Mouse (Mus musculus) T-helper 1 cell (primary cell): ENCODE measurements at regions not wholly inside any gene's neighbourhood (a gene's known extent, or its start where the extent isn't known, plus 50 kb on each side); places are given as distances from the start of the nearest gene placed in this dataset.

Source experiments
- in situ Hi-C: fragments of 300-600 bp; cut with MboI, MseI; formaldehyde crosslinking; loops from one replicate; pipeline ENCODE4 v1.15.1; 2025; ENCODE audit warnings: high pct_unique_total_duplicates

DNA sequence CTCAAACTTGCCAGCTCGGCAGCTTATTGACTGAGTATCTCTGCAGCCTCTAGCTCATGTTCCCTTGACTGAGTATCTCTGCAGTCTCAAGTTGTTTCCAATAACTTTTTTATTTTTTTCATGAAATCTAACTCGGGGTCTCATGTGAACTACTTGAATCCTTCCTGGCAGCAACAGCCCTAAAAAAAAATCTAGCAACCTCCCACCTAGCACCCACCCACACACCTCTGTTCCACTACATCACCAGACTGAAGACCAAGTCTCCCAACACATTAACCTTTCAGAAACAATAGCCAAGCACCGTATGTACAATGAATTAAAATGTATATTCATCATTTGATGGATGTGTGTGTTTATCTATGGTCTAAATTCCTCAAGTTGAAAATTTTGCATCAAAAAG is 387.7 kb upstream of the Gm10131 start:
- in situ Hi-C loops, result no loop called here

DNA sequence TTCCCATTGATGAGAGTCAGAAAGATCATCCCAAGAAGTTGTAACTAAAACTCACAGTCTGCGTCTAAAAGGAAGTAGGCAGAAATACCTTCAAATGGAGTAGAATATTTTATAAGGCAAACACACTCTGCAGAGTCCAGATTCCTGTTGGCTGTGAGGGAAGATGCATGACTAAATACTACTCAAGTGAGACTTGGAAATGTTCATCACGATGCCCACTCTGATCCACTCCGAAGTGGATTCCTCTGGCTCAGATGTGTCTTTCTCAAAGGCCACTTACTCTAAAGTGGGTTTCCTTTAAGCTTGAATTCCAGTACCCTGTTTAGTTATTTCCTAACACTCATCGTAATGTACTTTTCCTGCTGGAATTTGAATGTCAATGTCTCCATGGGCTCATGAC is 385.2 kb upstream of the Gm10131 start:
- in situ Hi-C loops, result no loop called here

DNA sequence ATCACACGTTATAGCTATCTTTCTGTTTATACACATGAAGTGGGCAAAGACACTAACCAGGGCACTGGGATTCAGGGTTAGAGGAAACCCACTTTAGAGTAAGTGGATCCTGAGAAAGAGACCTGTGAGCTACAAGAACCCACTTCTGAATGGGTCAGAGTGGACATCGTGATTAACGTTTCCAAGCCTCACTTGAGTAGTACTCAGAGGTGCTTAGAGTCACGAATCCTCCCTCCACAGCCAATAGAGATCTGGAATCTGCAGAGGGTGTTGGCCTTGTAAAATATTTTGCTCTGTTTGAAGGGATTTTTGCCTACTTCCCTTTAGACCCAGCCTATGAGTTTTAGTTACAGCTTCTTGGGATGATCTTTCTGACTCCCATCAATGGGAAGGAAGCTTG is 384.4 kb upstream of the Gm10131 start:
- in situ Hi-C loops, result no loop called here

DNA sequence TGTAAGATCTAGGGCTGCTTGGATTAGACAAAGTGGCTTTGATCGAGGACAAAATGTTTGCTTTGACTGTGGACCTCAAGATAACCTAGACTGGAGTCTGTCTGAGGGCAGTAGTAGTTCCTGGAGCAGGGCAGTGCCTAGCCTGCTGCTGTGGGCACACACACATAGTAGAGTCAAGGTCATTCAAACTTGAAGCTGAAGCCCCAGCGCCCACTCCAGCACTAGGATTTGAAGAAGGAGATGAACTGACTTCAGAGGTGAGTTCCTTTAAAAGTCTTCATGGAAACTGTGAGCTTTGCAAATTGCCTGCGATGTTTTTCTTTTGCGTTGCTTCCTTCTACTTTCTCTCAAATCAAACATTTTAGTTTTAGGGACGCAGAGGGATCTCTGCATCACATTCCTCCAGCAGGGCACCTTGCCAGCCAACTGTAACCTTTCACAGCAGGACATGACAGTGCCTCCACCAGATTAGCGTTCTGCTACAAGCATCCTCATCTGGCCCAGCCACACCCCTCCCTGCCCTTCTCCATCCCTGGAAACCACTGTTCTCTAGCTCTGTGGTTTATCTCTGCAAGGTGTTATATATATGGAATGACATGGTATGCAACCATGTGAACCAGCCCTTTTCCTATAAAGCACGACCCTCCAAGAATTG is 377.3 kb upstream of the Gm10131 start:
- in situ Hi-C loops, result no loop called here

DNA sequence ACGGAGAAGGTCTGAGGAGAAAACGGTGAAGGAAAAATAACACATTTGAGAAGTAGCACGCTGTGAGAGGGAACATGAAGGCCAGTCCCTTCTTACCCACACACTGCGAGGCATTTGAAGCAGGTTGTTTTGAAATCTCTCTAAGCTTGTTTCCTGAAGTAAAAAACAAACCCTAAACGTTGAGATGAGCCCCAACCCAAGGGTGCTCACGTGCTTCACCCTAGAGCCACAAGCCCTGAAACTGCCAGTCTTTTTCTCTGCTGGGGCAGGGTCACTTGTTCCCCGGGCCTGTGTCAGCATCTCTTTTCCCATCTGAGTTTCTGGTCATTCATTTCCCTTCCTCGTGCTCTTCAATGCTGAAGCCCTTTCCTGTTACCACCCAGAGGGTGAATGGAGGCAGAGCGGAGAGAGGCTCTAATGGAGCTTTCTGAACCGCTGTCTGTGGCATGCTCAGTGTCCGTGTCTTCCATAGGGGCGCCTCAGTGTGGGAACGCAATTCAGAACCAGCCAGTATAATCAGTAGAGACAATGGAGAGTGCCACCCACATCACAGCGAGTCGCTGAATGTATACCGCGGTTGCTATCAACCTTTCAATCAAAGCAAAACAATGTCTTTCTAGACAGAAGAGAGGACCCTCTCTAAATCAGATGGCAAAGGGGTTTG is 375.0 kb upstream of the Gm10131 start:
- in situ Hi-C loops, result no loop called here

DNA sequence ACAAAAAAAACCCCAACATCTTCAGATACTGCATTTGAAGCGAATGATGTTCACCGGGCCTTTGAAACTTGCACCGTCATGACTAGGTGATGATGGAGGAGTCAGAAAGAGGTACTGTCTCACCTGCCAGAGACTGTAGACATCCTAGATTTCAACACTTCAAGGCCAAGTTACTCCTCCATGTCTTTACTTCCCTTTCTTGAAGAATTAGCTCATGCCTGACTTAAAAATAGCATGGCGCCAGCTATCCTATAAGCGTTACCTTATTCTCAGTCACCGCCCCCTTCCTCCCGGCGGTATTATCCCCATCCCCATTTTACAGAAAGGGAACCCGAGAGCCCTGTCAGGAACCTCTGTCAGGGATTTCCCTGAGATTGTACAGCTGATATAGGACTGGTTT is 374.4 kb upstream of the Gm10131 start:
- in situ Hi-C loops, result no loop called here

DNA sequence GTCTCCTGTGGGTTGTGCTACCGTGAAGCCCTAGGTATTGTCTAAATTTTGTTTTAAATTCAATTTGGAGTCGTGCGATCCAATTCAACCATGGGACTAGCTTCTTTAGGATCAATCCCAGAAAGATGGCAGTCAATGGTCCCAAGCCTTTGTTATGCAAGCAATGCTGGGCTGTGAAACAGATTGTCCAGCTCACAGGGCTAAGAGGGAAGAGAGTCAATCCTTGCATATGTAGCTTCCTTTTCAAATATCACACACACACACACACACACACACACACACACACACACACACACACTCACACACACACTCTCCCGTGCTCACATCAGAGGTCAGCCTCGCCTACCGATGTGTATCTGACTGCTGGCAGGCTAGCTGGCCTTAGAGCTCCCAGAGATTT is 373.8 kb upstream of the Gm10131 start:
- in situ Hi-C loops, result no loop called here

DNA sequence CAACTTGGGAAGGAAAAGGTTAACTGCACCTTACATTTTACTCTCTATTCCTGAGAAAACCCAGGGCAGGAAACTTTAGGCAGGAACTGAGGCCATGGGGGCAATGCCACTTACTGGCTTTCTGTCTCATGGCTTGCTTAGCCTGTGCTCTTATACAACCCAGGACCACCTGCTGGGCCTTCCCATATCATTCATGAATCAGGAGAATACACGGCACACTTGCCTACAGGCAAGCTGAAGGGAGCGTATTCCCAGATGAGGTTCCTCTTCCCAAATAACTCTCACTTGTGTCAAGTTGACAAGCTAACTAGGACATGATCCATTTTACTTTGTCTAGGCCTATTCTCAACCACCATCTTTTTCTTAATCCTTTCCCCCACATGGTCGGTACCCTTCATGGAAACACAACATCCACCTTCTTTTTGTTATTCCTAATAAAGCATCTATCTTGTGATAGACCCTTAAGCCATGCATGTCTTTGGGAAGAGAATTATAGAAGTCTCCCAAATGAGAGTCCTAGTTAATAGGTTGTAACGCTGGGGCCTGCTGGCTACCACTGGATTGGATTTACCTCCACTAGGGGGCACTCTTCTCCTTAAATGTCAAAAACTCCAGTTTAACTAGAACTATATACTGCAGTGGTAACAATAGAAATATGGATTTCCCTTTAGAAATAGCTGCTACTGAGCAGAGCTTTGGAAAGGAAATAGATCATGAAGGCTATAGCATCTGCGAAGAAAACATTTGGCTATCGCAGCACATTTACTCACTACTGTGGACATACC is 373.2 kb upstream of the Gm10131 start:
- in situ Hi-C loops, result loop anchor here (5.0 kb wide), 1 partner anchor 333 kb away; no protein-coding TSS in a partner anchor

DNA sequence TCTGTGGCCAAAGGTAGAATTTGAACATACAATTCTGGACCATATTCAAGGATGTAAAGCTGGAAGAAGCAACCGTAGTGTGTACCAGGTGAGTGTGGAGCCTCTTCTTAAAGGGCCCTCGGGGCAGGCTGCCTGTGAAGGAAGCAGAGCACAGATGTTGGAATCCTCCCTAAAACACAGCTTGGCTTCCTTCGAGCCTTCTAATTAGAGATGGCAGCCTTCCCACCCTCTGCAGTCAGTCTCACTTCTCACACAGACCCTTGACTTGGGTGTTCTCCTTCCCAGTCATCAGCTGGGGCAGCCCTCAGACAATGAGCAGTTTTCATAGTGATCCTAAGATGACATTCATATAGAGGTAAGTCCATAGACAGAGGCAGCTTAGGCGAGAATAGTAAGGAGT is 371.7 kb upstream of the Gm10131 start:
- in situ Hi-C loops, result loop anchor here (5.0 kb wide), 1 partner anchor 334 kb away; no protein-coding TSS in a partner anchor

DNA sequence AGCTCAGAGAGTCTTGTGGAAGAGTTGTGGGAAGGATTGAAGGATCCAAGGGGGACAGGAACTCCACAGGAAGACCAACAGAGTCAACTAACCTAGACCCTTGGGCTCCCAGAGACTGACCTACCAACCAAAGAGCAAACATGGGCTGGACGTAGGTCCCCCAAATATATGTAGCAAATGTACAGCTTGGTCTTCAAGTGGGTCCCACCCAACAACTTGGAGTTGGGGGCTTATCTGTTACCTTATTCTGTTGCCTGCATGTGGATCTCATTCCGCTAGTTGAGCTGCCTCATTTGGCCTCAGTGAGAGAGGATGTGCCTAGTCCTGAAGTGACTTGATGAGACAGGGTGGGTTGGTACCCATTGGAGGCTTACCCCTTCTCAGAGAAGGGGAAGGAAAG is 371.1 kb upstream of the Gm10131 start:
- in situ Hi-C loops, result loop anchor here (5.0 kb wide), 1 partner anchor 335 kb away; no protein-coding TSS in a partner anchor

DNA sequence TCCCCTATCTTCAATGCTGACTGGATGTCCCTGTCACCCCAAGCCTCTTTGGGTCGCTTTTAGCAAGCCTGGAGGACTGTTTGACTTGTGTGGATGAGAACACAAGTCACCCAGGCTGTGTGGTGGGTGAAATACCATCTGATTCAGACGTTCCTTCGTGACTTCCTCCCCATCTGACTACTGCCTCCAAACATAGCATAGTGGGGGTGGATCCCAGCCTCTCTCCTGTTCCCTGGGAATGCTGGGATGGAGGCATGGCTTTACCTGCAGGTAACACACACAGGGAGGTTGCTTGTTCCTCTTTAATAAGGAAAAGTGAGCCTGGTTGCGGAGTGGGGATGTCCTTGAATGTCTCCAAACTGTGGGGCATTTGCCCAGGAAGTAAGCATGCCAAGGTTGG is 369.0 kb upstream of the Gm10131 start:
- in situ Hi-C loops, result loop anchor here (5.0 kb wide), 1 partner anchor 337 kb away; no protein-coding TSS in a partner anchor

DNA sequence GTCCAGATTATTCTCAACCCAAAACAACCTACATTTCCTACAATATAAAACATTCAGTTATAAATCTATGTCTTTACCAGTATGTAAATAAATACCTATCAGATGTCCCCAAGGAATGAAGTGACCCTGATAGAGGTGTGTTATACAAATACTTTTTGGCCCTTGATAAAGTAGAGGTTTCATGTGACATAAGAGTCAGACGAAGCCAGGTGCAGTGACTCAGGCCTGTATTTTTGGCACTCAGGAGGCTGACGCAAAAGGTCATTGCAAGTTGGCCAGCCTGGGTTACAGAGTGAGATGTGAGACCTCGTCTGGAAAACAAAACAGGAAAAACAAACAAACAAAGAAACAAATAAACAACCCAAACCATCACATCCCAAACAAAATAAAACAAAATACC is 367.4 kb upstream of the Gm10131 start:
- in situ Hi-C loops, result loop anchor here (10.0 kb wide), 1 partner anchor 294 kb away; no protein-coding TSS in a partner anchor

DNA sequence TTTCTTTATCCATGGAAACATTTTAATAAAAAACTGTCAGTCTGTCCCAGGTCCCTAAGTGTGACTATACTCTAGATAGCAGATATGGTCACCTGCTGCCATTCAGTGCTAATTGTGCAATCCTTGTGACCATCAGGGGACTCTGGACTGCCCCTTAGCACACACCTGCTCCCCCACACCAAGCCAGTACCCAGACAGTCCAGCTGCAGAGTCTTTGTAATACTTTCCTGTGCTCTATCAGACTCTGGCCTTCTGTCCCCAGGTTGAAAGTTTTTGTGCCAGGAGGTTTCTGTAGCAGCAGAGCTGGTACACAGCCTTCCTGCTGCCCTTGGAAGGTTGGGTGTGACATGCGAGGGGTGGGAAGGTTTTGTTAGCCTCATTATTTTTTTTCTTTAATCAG is 366.9 kb upstream of the Gm10131 start:
- in situ Hi-C loops, result loop anchor here (10.0 kb wide), 1 partner anchor 294 kb away; no protein-coding TSS in a partner anchor

DNA sequence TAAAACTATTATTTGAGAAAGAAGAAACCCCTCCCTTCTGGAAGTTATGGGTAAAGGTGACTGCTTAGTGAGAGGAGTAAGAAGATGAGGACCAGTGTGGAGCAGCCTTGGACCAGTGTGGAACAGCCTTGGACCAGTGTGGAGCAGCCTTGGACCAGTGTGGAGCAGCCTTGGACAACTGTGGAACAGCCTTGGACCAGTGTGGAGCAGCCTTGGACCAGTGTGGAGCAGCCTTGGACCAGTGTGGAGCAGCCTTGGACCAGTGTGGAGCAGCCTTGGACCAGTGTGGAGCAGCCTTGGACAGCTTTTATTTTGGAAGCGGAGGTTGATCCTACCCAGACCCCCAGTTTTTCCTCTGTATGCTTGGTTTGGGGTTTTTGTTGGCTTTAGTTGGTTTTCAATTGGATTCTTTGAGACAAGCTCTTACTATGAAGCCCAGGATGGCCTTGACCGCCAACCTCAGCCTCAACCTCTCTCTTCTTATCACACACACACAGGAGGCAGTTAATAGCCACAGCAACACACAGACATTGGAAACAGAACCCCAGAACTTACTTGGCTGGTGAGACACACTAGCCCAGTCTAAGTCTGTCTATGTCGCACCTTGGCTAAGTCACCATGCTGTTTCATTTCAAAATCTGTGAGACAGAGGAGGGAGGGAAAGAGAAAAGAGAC is 364.7 kb upstream of the Gm10131 start:
- in situ Hi-C loops, result loop anchor here (10.0 kb wide), 1 partner anchor 291 kb away; no protein-coding TSS in a partner anchor

DNA sequence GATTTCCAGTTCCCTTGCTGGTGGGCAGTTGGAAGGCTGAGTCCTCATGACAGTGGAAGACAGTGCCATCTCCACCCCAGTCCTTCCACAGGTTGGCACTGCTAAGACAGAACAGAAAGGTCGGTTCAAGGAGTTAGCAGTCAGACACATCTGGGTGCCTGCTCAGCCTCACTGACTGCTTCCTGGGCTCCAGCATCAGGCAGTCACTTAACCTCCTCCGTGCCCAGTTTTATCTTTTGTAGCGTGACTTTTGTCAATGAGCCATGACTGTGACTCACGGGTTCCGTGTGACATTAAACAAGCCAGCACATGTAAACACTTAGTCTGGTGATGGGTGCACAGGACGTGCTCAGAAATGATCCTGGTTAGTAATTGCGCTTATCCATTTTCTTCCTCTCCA is 363.1 kb upstream of the Gm10131 start:
- in situ Hi-C loops, result loop anchor here (10.0 kb wide), 1 partner anchor 290 kb away; no protein-coding TSS in a partner anchor

DNA sequence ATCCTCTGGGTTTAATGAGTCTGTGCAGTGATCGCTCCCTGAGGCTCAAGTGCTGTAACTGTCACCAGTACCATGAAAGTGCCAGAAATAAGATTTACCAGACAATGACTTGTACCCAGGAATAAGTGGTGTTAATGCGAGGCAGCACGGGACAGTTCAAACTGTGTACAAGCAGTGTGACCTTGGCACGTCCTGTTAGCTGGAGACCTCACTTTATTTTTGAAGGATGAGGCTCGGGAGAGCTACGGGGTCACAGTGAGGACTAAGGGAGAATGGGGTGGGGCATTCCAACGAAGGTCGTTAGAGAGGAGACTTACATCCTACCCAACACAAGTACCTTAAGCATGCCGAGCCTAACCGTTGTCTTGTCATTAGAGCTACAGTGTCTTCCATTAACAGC is 362.2 kb upstream of the Gm10131 start:
- in situ Hi-C loops, result loop anchor here (10.0 kb wide), 1 partner anchor 289 kb away; no protein-coding TSS in a partner anchor

DNA sequence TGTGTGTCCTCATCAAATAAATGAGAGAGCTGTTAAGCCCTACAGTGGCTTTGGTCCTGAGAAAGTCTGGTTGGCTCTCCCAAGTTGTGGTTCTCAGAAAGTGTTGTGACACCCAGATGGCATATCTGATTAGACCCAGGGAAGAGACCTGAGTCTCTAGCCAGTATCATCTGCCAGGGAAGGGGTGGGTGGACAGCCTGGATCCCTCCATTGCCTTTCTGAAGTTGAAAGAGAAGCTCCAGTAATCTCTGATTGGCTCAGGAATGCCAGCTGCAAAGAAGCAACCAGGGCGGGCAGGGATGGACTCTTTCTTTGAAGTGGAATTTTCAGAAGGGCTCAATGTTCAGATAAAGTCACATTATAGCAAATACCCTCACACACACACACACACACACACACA is 361.8 kb upstream of the Gm10131 start:
- in situ Hi-C loops, result loop anchor here (10.0 kb wide), 1 partner anchor 288 kb away; no protein-coding TSS in a partner anchor

DNA sequence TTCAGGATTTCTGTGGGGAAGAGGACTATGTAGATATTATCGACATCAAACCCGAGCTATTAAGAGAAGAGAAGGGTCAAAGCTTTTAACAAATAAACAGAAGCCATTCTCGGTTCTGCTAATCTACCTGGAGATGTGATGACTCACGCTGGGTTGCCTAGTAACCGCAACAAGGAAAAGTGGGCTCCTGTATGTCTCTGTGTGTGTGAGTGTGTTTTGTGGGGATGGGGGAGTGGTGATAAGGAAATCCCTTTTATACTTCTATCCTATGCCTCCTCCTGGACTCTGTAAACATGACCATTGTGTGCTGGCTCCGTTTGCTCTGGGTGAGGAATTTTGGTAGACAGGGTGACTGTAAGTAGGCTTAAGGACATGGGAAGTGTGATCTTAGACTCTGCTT is 361.3 kb upstream of the Gm10131 start:
- in situ Hi-C loops, result loop anchor here (10.0 kb wide), 1 partner anchor 288 kb away; no protein-coding TSS in a partner anchor

DNA sequence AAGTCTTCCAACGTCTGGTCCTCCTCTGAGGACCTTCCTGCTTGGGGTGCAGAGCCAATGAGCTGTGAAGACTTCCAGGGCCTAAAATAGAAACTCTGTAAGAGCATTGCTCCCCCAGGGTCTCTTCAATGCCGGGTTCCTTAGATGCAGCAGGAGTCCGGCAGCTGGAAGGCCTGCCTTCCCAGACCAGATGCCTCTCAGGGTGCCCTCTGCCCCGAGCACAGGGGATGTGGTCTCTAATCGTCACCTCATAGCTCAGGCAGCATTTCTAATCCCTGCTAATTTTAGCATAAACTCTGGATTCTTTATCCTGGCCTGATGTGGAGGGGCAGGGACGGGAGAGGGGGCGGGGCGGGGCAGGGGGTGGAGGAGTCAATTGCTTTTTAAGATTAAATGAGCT is 360.9 kb upstream of the Gm10131 start:
- in situ Hi-C loops, result loop anchor here (10.0 kb wide), 1 partner anchor 288 kb away; no protein-coding TSS in a partner anchor

DNA sequence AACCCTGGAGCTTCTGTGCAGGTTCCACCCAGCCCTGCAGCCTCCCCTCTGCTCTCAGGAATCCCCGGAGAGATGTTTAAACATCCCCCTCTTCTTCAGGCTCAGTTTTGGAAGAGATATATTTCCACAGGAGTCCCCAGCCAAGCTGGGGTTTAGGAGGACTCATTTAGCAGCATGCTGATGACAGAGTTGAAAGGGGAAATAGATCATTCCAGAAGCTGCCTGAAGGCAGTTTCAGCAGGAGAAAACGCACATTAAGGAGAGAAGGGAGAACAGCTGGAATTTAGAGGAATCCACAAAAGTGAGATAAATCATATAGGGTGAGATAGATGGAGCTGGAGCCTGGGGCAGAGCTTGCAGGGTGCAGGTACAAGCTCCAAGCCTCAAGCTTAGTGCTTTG is 357.6 kb upstream of the Gm10131 start:
- in situ Hi-C loops, result no loop called here

DNA sequence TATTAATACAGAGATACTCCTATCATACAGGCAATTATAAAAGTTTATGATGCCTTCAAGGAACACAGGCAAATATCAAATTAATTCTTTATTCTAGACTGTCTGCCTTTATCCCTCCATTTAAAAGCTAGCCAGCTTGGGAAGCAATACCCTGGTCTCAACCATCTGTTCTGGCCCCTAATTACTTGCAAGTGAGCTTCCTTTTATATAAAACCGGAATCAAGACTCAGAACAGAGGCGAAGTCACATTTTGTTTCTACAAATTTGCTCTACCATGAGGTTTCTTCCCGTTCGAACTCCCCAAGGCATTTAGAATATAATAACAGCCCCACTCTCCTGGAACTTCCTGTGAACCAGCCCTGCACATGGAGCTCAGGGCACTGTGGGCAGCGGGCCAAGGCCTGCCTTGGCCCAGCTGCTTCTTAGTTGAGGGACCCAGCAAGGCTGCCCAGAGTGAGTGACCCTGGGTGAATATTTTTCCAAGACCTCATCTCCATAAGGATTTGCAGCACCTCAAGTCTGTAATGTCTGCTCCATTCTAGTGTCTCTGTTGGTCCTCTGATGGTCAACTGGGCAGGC is 355.3 kb upstream of the Gm10131 start:
- in situ Hi-C loops, result no loop called here
